Mouse (Mus musculus) heart, postnatal 10 days (tissue): ENCODE data around the gene Gtdc1. TPM values are rescaled to one million over a fixed set of nuclear protein-coding genes. Genes with fewer than 3 reads are reported as not detected.

Experiments
- DNase-seq, 2 experiments: peaks; one replicate each; pipeline ENCODE4 v3.0.0; 2021
- intact Hi-C: fragments of 180-260 bp; cut with DNase I; formaldehyde crosslinking; loops from one replicate; pipeline ENCODE4 v1.15.1; 2025
- total RNA-seq, 2 experiments: library from RNA; stranded (reverse); gene quantifications; 2 replicates each; pipeline ENCODE4 v1.2.3; 2021

Gtdc1 gene
- total RNA-seq, 2 experiments from 2014 or later: 26.8 to 27.1 TPM

DNA sequence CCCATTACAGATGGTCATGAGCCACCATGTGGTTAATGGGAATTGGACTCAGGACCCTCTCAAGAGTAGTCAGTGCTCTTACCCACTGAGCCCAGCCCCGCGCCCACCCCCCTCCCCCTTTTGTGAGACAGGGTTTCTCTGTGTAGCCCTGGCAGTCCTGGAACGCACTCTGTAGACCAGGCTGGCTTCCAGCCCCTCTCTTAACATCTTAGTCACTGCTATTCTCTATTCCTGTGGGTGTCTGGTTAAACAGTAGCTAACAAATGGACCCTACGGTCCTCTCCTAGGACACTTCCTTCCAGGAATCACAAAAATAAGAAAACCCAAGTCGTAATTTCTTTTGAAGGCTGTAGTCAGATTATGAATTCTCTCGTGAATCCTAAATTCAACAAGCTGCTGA, 386.6 kb downstream of the Gtdc1 start:
- intact Hi-C loops: no loop called here
- DNase-seq: no peak

GRCm38 (mm10) chr2:44539121-44539634, 388.3 kb downstream of the Gtdc1 start:
- intact Hi-C loops: no loop called here
- no peak for DNase-seq

- intact Hi-C loops: no loop called here
- DNase-seq: no peak
These were observed 389.3 kb downstream of the Gtdc1 start for GRCm38 (mm10) chr2:44538135-44538534.

- intact Hi-C loops: no loop called here
- DNase-seq: peak; percentile 71 to 75
These were observed 391.7 kb downstream of the Gtdc1 start for GRCm38 (mm10) chr2:44535760-44536159.

DNA sequence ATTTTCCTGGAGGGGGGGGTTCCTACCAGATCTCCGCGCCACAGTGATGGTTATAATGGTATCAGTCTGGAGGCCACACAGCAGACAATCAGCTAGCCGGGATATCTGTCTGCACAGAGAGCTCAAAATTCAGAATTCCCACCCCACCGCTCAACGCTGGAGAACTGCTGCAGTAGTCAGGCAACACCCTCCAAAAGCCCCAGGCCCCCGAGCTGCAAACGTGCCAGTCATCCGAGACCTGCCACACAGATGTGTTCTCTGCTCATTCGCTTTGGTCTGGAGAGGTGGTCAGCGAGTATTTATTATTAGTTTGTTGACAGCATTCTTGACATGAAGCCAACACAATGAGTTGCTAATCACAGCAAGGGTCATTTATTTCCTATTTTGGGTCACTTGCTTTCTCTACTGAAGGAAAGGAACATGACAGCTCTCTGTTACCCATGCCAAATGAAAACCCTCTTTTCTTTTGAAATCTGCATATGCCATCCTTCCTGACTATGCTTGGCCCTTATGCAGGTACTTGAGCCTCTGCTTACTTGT, 392.3 kb downstream of the Gtdc1 start:
- peak in 1 of 2 experiments; percentile 53 for DNase-seq
- intact Hi-C loops: no loop called here

GRCm38 (mm10) chr2:44526110-44527032, 401.1 kb downstream of the Gtdc1 start:
- DNase-seq: peak; percentile 38 to 41
- intact Hi-C loops: no loop called here

DNA sequence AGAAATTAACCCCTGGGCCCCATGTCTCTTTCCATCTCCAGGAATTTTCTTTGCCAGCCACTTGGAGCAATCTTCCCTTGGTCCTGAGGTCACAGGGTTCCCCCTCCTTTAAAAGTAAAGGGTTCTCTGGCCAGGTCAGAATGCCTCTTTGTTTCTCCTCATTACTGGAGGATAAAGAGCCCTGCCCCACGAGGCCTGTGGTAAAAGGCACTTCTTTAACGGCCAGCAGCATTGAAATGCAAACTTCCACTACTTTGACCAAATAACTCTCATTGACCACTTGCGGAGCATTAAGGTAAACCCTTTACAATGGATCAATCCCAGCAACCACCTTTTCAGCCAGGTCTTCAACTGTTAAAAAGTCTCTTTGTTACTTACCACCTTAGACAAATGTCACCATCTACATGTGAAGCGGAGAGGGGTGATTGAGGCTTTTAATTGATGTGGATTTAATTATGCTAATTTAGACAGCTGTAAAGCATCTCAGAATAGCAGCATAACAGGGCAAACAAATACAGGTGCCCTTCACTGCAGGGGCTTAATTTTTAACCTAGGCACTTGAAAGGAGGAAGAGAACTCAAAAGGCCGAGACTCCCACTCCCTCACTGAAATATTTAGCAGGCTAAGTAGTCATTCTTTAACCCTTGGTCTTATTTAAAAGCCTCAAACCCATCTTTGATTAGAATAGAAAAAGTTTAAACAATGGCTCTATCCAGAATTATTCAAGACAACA, 402.1 kb downstream of the Gtdc1 start:
- intact Hi-C loops: no loop called here

GRCm38 (mm10) chr2:44519236-44519635, 408.2 kb downstream of the Gtdc1 start:
- intact Hi-C loops: no loop called here
- DNase-seq: no peak

More for the DNA sequence above, 402.1 kb downstream of the Gtdc1 start:
- no peak for DNase-seq

DNA sequence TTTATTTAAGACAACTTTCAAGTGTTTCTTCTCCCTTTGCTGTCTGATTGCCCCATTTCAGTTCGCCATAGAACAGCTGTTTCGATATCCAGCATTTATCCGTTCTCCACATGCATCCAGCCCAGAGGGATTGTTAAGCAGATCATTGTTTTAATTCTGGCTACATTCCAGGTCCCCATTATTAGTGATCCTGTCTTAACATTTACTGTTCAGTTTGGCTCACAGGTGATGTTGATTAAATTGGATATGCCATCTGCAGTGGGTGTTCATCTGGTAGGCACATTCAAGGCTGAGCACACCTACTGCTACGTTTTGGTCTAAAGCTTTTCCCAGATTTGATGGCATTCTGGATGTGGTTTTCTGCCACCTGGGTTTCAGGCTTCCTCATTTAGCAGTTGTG, 409.4 kb downstream of the Gtdc1 start:
- intact Hi-C loops: no loop called here
- DNase-seq: no peak

Other genes starting within 250 kb of the Gtdc1 start
- 10 to 100 TPM; 62.7 to 77.7 TPM for gene Zeb2, start 189.7 kb upstream of the Gtdc1 start, total RNA-seq